Comparison of ENCODE assay signal across 8 mouse cellular contexts in the genomic region with DNA sequence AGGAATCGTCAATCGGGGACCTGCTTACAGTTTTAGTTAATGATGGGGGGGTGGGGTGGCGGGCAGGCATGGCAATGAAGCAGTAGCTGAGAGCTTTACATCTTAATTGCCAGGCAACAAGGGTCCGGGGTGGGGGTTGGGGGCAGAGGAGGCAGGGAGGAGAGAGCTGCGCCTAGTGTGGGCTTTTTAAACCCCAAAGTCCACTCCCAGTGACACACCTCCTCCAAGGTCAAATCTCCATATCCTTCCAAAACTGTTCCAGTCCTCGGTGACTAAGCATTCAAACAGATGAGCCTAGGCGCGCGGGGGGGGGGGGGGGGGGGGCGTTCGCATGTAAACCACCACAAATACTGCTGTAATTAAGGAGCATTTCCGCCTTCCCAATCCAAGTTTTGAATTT. TPM values are rescaled to one million over a fixed set of nuclear protein-coding genes. Genes with fewer than 3 reads are reported as not detected.
DNase-seq lines count a peak whose midpoint lies in the region; ATAC-seq and TF ChIP-seq lines count a peak whose summit lies in the region.

No protein-coding gene starts in this region.

- TF ChIP-seq RAD21 in MEL (IDR thresholded peaks at IDR 0.05; ENCODE audit: low read depth, low read length): no peak

- no peaks in the 10 kb centered on the region for H3K4me1 ChIP-seq in MEL (ENCODE audit: control insufficient read depth in 1 of 2, insufficient read depth in 2 of 2, low read length in 2 of 2)
- H3K4me1 ChIP-seq in forebrain, embryonic 12.5 days: peaks cover 9% of the 10 kb centered on the region
- no peaks in the 10 kb centered on the region for H3K4me1 ChIP-seq in intestine, postnatal 0 days (replicated peaks; ENCODE audit: control insufficient read depth, insufficient read depth, low read length)
- H3K4me1 ChIP-seq in midbrain, embryonic 10.5 days: peaks cover 13% of the 10 kb centered on the region

- no peak for TF ChIP-seq POLR2A in MEL (IDR thresholded peaks at IDR 0.05; ENCODE audit: control insufficient read depth in 1 of 2, insufficient read depth in 1 of 2, low read depth in 1 of 2, low read length in 2 of 2, poor library complexity in 1 of 2)

- H3K4me2 ChIP-seq in forebrain, embryonic 12.5 days: peak overlapping the region; percentile 56
- H3K4me2 ChIP-seq in intestine, postnatal 0 days (replicated peaks; ENCODE audit: low read depth): peak overlapping the region; percentile 76

- TF ChIP-seq EP300 in MEL (IDR thresholded peaks at IDR 0.05; ENCODE audit: low read depth in 1 of 2, low read length in 2 of 2): no peak

- peak; percentile 25; the same call in 1 of the 2 replicates for ATAC-seq in forebrain, embryonic 12.5 days (ENCODE audit: low FRiP score)
- peak; percentile 42 for ATAC-seq in intestine, postnatal 0 days

- 24% methylated on average over 9 of the region's 12 CpGs for WGBS in forebrain, embryonic 12.5 days
- WGBS in intestine, postnatal 0 days: 25% methylated on average over 12 of the region's 12 CpGs
- WGBS in midbrain, embryonic 10.5 days: 41% methylated on average over 8 of the region's 12 CpGs

- H3K9ac ChIP-seq in MEL (ENCODE audit: control insufficient read depth, low read depth, low read length, poor library complexity, severe bottlenecking): peak overlapping the region; percentile 85
- H3K9ac ChIP-seq in forebrain, embryonic 12.5 days: peak overlapping the region; percentile 53
- peak overlapping the region; percentile 94; the same call in 1 of the 2 replicates for H3K9ac ChIP-seq in intestine, postnatal 0 days (ENCODE audit: low read depth, low read length)

- peak; percentile 7 to 27 for DNase-seq in kidney, adult 8-10 months
- DNase-seq in kidney, adult 9 months: no peak
- no peak for DNase-seq in MEL (ENCODE audit: low read depth, low spot score)
- no peak for DNase-seq in midbrain, embryonic 10.5 days (ENCODE audit: low spot score)
- DNase-seq in thymus, postnatal 4 days: peak; percentile 54
- no peak for DNase-seq in embryo, embryonic 9.5 days (ENCODE audit: extremely low spot score)

- TF ChIP-seq CTCF in MEL (IDR thresholded peaks at IDR 0.05 in 2 of 3, conservative IDR thresholded peaks at IDR 0.05 in 1 of 3; ENCODE audit: control insufficient read depth in 1 of 3, insufficient read depth in 1 of 3, low read depth in 2 of 3, low read length in 3 of 3, poor library complexity in 1 of 3, severe bottlenecking in 1 of 3): no peak
- no peak for TF ChIP-seq CTCF in intestine, postnatal 0 days (IDR thresholded peaks at IDR 0.05; ENCODE audit: low read depth)

- no peaks in the 10 kb centered on the region for H3K27me3 ChIP-seq in MEL (ENCODE audit: control insufficient read depth in 1 of 2, insufficient read depth in 2 of 2, low read length in 2 of 2)
- H3K27me3 ChIP-seq in forebrain, embryonic 12.5 days: no peaks in the 10 kb centered on the region
- no peaks in the 10 kb centered on the region for H3K27me3 ChIP-seq in intestine, postnatal 0 days (replicated peaks; ENCODE audit: control insufficient read depth, insufficient read depth, low read length)
- no peaks in the 10 kb centered on the region for H3K27me3 ChIP-seq in midbrain, embryonic 10.5 days (ENCODE audit: low read depth, poor library complexity, severe bottlenecking)

- H3K79me2 ChIP-seq in MEL (ENCODE audit: control insufficient read depth, insufficient read depth, low read length, poor library complexity): peaks cover 8% of the 10 kb centered on the region

- H3K9me3 ChIP-seq in MEL (replicated peaks; ENCODE audit: insufficient read depth, low read length): no peaks in the 10 kb centered on the region
- H3K9me3 ChIP-seq in forebrain, embryonic 12.5 days: no peaks in the 10 kb centered on the region
- H3K9me3 ChIP-seq in intestine, postnatal 0 days (ENCODE audit: control insufficient read depth): no peaks in the 10 kb centered on the region
- no peaks in the 10 kb centered on the region for H3K9me3 ChIP-seq in midbrain, embryonic 10.5 days (replicated peaks)

- peak overlapping the region; percentile 100 for H3K27ac ChIP-seq in MEL (ENCODE audit: control insufficient read depth, low read depth, low read length)
- H3K27ac ChIP-seq in forebrain, embryonic 12.5 days: peak overlapping the region; percentile 92
- H3K27ac ChIP-seq in intestine, postnatal 0 days (ENCODE audit: low read depth, low read length): peak overlapping the region; percentile 84
- H3K27ac ChIP-seq in midbrain, embryonic 10.5 days (replicated peaks): peak overlapping the region; percentile 92

- peak overlapping the region; percentile 44 to 96 for H3K4me3 ChIP-seq in MEL (ENCODE audit: control insufficient read depth in 1 of 2, insufficient read depth in 1 of 2, low read depth in 2 of 2, low read length in 2 of 2)
- H3K4me3 ChIP-seq in forebrain, embryonic 12.5 days (replicated peaks): peak overlapping the region; percentile 76
- H3K4me3 ChIP-seq in intestine, postnatal 0 days (ENCODE audit: low read depth, low read length): peak overlapping the region; percentile 94
- peak overlapping the region; percentile 90 for H3K4me3 ChIP-seq in midbrain, embryonic 10.5 days

- H3K36me3 ChIP-seq in MEL (ENCODE audit: control insufficient read depth in 1 of 2, insufficient read depth in 2 of 2, low read length in 2 of 2): peaks cover 1 to 3% of the 10 kb centered on the region in 2 experiments; a peak in 1 of 4 replicates
- H3K36me3 ChIP-seq in forebrain, embryonic 12.5 days (replicated peaks): peaks cover 5% of the 10 kb centered on the region; the same call in 1 of the 2 replicates
- H3K36me3 ChIP-seq in intestine, postnatal 0 days (ENCODE audit: control insufficient read depth, insufficient read depth): peaks cover 4% of the 10 kb centered on the region; the same call in 1 of the 2 replicates
- peaks cover 15% of the 10 kb centered on the region for H3K36me3 ChIP-seq in midbrain, embryonic 10.5 days

TF ChIP-seq in MEL, 35 proteins besides CTCF, POLR2A, EP300 and RAD21:
- TF ChIP-seq USF1 (IDR thresholded peaks at IDR 0.05; ENCODE audit: low read depth, low read length) (no peak), MXI1 (IDR thresholded peaks at IDR 0.05; ENCODE audit: low read depth, low read length) (0 out of 2 replicates have a peak, but pooled peaks have one; percentile 16)

RNA-seq across cellular contexts. Expression of a gene that starts 0.5 kb away (rescaled TPM):
- total RNA-seq in MEL (2012; rRNA removed): 78.7 and 87.9 TPM in 2 replicates
- 100 to 1,000 TPM in 1 of 2 experiments, not detected in 1; 109 TPM for polyA plus RNA-seq in MEL (2012; ENCODE audit: insufficient read depth in 1 of 2, insufficient read length in 2 of 2, low read depth in 1 of 2, low replicate concordance in 2 of 2, missing spikeins in 1 of 2)
- polyA plus RNA-seq in forebrain, embryonic 12.5 days (2016; fragmentation: Nextera tagmentation; extraction: Ambion mirVana): 248 and 252 TPM in 2 replicates
- polyA plus RNA-seq in intestine, postnatal 0 days (2015; fragmentation: Nextera tagmentation; extraction: Ambion mirVana): 164 and 181 TPM in 2 replicates
- polyA plus RNA-seq in midbrain, embryonic 10.5 days (2016; fragmentation: Nextera tagmentation; extraction: Ambion mirVana): 225 and 228 TPM in 2 replicates

RNA-seq across cellular contexts. Expression of a gene that starts 37.3 kb away (rescaled TPM):
- 304 and 348 TPM in 2 replicates for total RNA-seq in MEL (2012; rRNA removed)
- 100 to 1,000 TPM in 1 of 2 experiments, not detected in 1; 295 TPM for polyA plus RNA-seq in MEL (2012; ENCODE audit: insufficient read depth in 1 of 2, insufficient read length in 2 of 2, low read depth in 1 of 2, low replicate concordance in 2 of 2, missing spikeins in 1 of 2)
- 547 and 562 TPM in 2 replicates for polyA plus RNA-seq in forebrain, embryonic 12.5 days (2016; fragmentation: Nextera tagmentation; extraction: Ambion mirVana)
- polyA plus RNA-seq in intestine, postnatal 0 days (2015; fragmentation: Nextera tagmentation; extraction: Ambion mirVana): 365 and 387 TPM in 2 replicates
- 620 and 680 TPM in 2 replicates for polyA plus RNA-seq in midbrain, embryonic 10.5 days (2016; fragmentation: Nextera tagmentation; extraction: Ambion mirVana)

Comparison
In these comparisons a context has a peak if more than half of its experiments do, and no peak if none do; other contexts are left out.
1. DNase-seq: peak in kidney, adult 8-10 months (2 of 2) and thymus, postnatal 4 days (single experiment); none in kidney, adult 9 months (single experiment), MEL (single experiment), midbrain, embryonic 10.5 days (single experiment) and embryo, embryonic 9.5 days (single experiment).
2. Peak in every context shown above with its lines, with median percentiles within 50 percentile points of each other: H3K27ac ChIP-seq, H3K4me3 ChIP-seq and H3K9ac ChIP-seq.